Mouse (Mus musculus) hindbrain, embryonic 11.5 days (tissue): Measurements from ENCODE around the gene Dennd2c. TPM values are rescaled to one million over a fixed set of nuclear protein-coding genes. Genes with fewer than 3 reads are reported as not detected.
"Not testable (repeated sequence)": the region's sequence is repeated elsewhere in the genome, so short reads cannot be mapped to it uniquely, and the experiment has no call there.

ENCODE experiments used
- ATAC-seq: fragments of 200-750 bp; cut with Nextera tagmentation; 2 replicates; pipeline ENCODE4 v1.8.0; 2017; ENCODE audit warnings: mild to moderate bottlenecking, moderate TSS enrichment, moderate library complexity; ENCODE audit not compliant: low FRiP score
- DNase-seq: peaks from one replicate; pipeline ENCODE4 v3.0.0-alpha.2; 2015; ENCODE audit warnings: low spot score
- H3K27ac ChIP-seq: fragments of 300-500 bp; sonication (generic); 2 replicates; pipeline ENCODE4 v1.5.1; 2014; ENCODE audit warnings: mild to moderate bottlenecking, low read depth, low read length
- H3K27me3 ChIP-seq: fragments of 300-500 bp; sonication (generic); 2 replicates; pipeline ENCODE4 v1.6.1; 2014; ENCODE audit warnings: mild to moderate bottlenecking, low read length, moderate library complexity, mixed read lengths; ENCODE audit not compliant: control insufficient read depth, insufficient read depth
- H3K36me3 ChIP-seq: fragments of 300-500 bp; sonication (generic); 2 replicates; pipeline ENCODE4 v1.6.1; 2014; ENCODE audit warnings: mild to moderate bottlenecking, low read length, moderate library complexity, mixed read lengths; ENCODE audit not compliant: control insufficient read depth, insufficient read depth
- H3K4me1 ChIP-seq: fragments of 300-500 bp; sonication (generic); replicated peaks from 2 replicates; pipeline ENCODE4 v1.6.1; 2014; ENCODE audit warnings: low read length, mixed read lengths; ENCODE audit not compliant: control insufficient read depth, insufficient read depth
- H3K4me2 ChIP-seq: fragments of 300-500 bp; sonication (generic); replicated peaks from 2 replicates; pipeline ENCODE4 v1.6.1; 2014; ENCODE audit warnings: mild to moderate bottlenecking, low read depth, low read length
- H3K4me3 ChIP-seq: fragments of 300-500 bp; sonication (generic); 2 replicates; pipeline ENCODE4 v1.5.1; 2014; ENCODE audit warnings: low read depth, low read length
- H3K9ac ChIP-seq: fragments of 300-500 bp; sonication (generic); 2 replicates; pipeline ENCODE4 v1.6.1; 2014; ENCODE audit warnings: low read depth, low read length
- H3K9me3 ChIP-seq: fragments of 300-500 bp; sonication (generic); 2 replicates; pipeline ENCODE4 v1.6.1; 2016; ENCODE audit warnings: low read length; ENCODE audit not compliant: control insufficient read depth
- WGBS: fragments of 180-500 bp; shearing (Covaris S2); extraction: QIAGEN DNeasy Blood & Tissue Kit; methylation state at CpG from one replicate; pipeline ENCODE4 v1.1.7; 2014; 5-methylcytosine and 5-hydroxymethylcytosine counted together
- polyA plus RNA-seq: library from polyadenylated mRNA; unstranded; fragments of >200 nt; fragmentation: Nextera tagmentation; extraction: Ambion mirVana; gene quantifications from 2 replicates; pipeline ENCODE4 v1.2.1, GENCODE M21; 2014

The Dennd2c gene
- polyA plus RNA-seq, 1 experiment from 2014 or later: 2.5 TPM

GRCm38 (mm10) chr3:103208237-103208636, 105.8 kb downstream of the Dennd2c start:
- no peak overlapping the region for H3K27ac ChIP-seq
- no peak overlapping the region for H3K4me3 ChIP-seq
- no peak overlapping the region for H3K9ac ChIP-seq
- H3K9me3 ChIP-seq: no peaks in the 10 kb centered on the region; the same call in 1 of the 2 replicates
- WGBS: 74% methylated on average over 2 of the region's 2 CpGs
- no peak for DNase-seq
- no peaks in the 10 kb centered on the region for H3K36me3 ChIP-seq
- no peak for ATAC-seq
- H3K4me2 ChIP-seq: no peak overlapping the region
- no peaks in the 10 kb centered on the region for H3K27me3 ChIP-seq
- no peaks in the 10 kb centered on the region for H3K4me1 ChIP-seq

DNA sequence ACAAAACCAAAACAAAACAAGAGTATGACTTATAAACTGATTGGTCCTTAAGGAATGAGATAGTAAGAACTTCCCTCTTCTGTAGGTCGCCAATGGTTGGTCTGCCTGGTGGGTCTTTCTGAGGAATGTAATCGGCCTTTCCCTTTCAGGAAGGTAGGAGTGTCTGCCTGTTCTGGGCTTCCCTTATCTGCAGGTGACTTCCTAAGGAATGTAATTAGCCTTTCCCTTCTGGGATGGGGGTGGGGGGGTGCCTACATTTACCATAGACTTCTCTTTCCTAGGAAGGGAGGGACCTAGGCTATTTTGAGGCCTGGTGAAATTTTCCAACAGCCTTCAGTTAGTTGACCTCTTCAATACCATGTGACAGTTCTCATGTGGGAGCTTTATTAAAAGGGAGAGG, 108.7 kb downstream of the Dennd2c start:
- H3K9ac ChIP-seq: no peak overlapping the region
- DNase-seq (no peak), ATAC-seq (no peak)
- H3K4me2 ChIP-seq: no peak overlapping the region
- no peaks in the 10 kb centered on the region for H3K9me3 ChIP-seq
- no peak overlapping the region for H3K4me3 ChIP-seq
- WGBS: 86% methylated on average over 2 of the region's 2 CpGs
- H3K27ac ChIP-seq: no peak overlapping the region
- H3K4me1 ChIP-seq: no peaks in the 10 kb centered on the region
- H3K27me3 ChIP-seq: no peaks in the 10 kb centered on the region
- no peaks in the 10 kb centered on the region for H3K36me3 ChIP-seq

GRCm38 (mm10) chr3:103212142-103212541, 109.7 kb downstream of the Dennd2c start:
- Histone ChIP-seq H3K27ac (no peak overlapping the region), H3K9ac (no peak overlapping the region), H3K36me3 (no peaks in the 10 kb centered on the region), H3K9me3 (no peaks in the 10 kb centered on the region), H3K4me2 (no peak overlapping the region), H3K4me1 (no peaks in the 10 kb centered on the region), H3K4me3 (no peak overlapping the region), H3K27me3 (no peaks in the 10 kb centered on the region)
- DNase-seq (no peak), ATAC-seq (no peak)
- WGBS: 92% methylated on average over 1 of the region's 1 CpGs

DNA sequence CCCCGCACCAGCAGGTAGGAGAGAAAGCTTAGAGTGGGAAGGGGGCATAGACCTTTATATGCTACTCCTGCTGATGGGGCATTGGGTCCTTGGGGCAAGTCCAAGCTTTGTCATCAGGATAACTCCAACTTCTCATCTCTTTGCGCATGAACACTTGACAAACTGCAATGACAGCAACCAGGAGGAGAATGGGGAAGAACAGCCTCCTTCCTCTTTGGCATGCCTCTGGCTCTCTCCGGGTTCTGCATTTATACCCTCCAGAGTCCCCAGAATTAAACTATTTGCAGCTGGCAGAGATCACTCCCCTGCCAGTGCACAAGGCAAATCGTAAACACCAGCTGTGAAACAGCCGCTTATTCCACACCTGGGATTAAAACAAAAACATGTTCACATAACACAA, 111.1 kb downstream of the Dennd2c start:
- no peaks in the 10 kb centered on the region for H3K4me1 ChIP-seq
- WGBS: 80% methylated on average over 5 of the region's 5 CpGs
- no peak overlapping the region for H3K27ac ChIP-seq
- H3K9ac ChIP-seq: no peak overlapping the region
- H3K36me3 ChIP-seq: no peaks in the 10 kb centered on the region
- no peaks in the 10 kb centered on the region for H3K9me3 ChIP-seq
- H3K4me3 ChIP-seq: no peak overlapping the region
- H3K4me2 ChIP-seq: no peak overlapping the region
- H3K27me3 ChIP-seq: no peaks in the 10 kb centered on the region
- no peak for DNase-seq
- ATAC-seq: no peak

- ATAC-seq (no peak), DNase-seq (no peak)
- no peaks in the 10 kb centered on the region for H3K9me3 ChIP-seq
- no peaks in the 10 kb centered on the region for H3K4me1 ChIP-seq
- no peaks in the 10 kb centered on the region for H3K27me3 ChIP-seq
- no peak overlapping the region for H3K9ac ChIP-seq
- no peak overlapping the region for H3K27ac ChIP-seq
- H3K36me3 ChIP-seq: no peaks in the 10 kb centered on the region
- H3K4me3 ChIP-seq: no peak overlapping the region
- H3K4me2 ChIP-seq: no peak overlapping the region
- WGBS: 81% methylated on average over 8 of the region's 8 CpGs
Measured at GRCm38 (mm10) chr3:103214593-103215285, 112.3 kb downstream of the Dennd2c start.

DNA sequence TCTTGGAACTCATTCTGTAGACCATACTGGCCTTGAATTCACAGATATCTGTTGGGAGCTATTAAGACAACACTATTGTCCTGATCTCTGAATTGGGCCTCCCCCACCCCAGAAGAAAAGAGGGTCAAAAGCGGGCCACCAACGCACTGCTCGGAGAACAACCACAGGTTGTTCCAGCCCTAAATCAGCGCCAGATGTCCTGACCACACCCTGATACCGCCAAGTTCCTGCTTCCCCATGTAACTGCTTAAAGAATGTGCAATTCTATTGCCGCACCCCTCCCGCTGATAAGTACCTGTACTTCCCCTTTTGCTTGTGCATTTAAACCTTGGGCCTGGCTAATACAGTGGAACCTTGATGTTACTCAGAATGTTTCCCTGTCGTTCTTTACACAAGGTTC, 113.0 kb downstream of the Dennd2c start:
- not testable (repeated sequence) for H3K27me3 ChIP-seq, H3K9ac ChIP-seq, H3K9me3 ChIP-seq, H3K27ac ChIP-seq, H3K4me2 ChIP-seq, H3K4me3 ChIP-seq, H3K36me3 ChIP-seq, H3K4me1 ChIP-seq, ATAC-seq, DNase-seq
- 90% methylated on average over 8 of the region's 8 CpGs for WGBS

Other genes with a start within 250 kb of the Dennd2c start
- 0.11 TPM in 1 of 2 replicates, not detected in the other for gene Sycp1, start 166.5 kb upstream of the Dennd2c start, polyA plus RNA-seq
- gene Nr1h5, start 138.5 kb upstream of the Dennd2c start, polyA plus RNA-seq: not detected in 2 replicates
- 103 and 104 TPM in 2 replicates for gene Sike1, start 106.9 kb upstream of the Dennd2c start, polyA plus RNA-seq
- 561 and 569 TPM in 2 replicates for gene Csde1, start 82.2 kb upstream of the Dennd2c start, polyA plus RNA-seq
- gene Nras, start 44.3 kb upstream of the Dennd2c start, polyA plus RNA-seq: 143 and 160 TPM in 2 replicates
- gene Ampd1, start 28.6 kb upstream of the Dennd2c start, polyA plus RNA-seq: 0.08 and 0.31 TPM in 2 replicates
- gene Bcas2, start 69.1 kb downstream of the Dennd2c start, polyA plus RNA-seq: 241 and 251 TPM in 2 replicates
- gene Trim33, start 176.7 kb downstream of the Dennd2c start, polyA plus RNA-seq: 23.7 and 35.8 TPM in 2 replicates